Mouse (Mus musculus) inflammation-experienced regulatory T-cells (primary cell): ENCODE data around the gene Agtrap. TPM values are rescaled to one million over a fixed set of nuclear protein-coding genes. Genes with fewer than 3 reads are reported as not detected.

Experiments
- polyA plus RNA-seq, 2 experiments: library from polyadenylated mRNA; unstranded; fragments of 100-300 nt; shearing (Covaris generic); gene quantifications; one replicate each; pipeline ENCODE4 v1.2.1; 2017

Agtrap gene
- polyA plus RNA-seq: 10 to 100 TPM; 13.1 to 17.6 TPM

DNA sequence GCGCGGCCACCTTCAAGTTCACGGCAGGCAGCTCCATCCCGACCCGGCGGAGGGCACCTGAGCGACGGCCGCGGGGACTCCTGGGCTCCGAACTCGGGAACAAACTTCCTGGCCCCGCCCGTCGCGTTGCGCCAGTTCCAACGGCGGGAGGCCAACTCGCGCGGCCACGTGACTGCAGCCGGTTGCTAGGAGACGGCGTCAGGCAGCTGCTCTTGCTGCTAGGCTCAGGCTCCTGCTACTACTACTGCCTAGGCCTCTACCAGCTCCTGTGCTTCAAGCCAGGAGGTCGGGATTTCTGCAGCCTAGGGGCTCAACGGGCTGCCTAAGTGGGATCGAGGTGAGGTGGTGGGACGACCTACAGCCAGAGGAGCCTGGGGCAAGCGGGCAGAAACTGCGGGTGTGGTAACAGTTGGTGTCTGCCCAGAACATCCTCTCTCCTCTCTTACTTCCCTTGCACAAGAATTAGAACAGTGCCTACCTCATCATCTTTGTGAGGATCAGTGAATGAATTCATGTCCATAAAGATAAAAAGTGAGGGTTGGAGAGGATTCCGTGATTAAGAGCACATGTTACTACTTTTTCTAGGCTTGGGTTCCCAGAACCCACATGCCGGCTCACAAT, at the start of gene Agtrap:
TSS of gene Agtrap (minus strand) at position 125 of the 621 bp plus-strand sequence.

DNA sequence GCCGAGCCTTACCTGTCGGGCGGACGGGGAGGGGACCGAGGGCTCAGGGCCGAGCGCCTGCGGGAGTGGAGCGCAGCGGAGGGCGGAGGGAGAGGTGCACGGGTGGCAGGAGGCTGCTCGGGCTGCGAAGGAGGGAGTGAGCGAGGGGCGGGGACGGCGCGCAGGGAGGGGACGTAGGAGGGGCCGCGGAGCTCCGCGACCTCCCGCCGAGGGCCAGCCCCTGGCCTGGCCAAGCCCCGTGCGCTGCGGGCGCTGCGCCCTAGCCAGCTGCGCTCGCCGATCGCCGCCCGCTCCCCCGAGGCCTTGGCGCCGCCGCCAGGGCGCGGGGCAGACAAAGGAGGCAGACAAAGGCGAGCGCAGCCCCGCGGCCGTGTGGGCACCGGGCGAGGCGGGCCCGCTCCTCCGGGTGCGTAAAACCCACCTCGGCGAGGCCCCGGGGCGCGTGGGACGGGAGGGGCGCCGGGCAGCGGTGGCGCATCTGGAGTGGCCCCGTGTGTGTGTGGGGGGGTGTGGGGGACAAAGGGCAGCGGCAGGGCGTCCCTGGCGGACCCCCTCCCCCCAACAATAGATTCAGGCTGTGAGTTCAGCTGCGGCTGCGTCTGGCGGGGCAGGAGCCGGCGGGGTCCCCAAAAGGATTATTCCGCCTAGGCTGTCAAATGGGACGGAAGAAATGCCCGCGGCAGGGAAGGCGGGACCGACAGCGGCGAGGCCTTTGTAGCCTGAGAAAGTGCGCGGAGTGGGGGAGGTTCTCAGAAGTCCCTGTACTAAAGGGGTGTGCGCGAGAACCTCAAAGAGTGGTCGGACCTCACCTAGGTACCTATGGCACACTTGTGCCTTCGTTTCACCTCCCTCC, 43.0 kb upstream of the Agtrap start, which contains the start of gene Draxin:
TSS of gene Draxin (minus strand) at position 138 of the 853 bp plus-strand sequence.

DNA sequence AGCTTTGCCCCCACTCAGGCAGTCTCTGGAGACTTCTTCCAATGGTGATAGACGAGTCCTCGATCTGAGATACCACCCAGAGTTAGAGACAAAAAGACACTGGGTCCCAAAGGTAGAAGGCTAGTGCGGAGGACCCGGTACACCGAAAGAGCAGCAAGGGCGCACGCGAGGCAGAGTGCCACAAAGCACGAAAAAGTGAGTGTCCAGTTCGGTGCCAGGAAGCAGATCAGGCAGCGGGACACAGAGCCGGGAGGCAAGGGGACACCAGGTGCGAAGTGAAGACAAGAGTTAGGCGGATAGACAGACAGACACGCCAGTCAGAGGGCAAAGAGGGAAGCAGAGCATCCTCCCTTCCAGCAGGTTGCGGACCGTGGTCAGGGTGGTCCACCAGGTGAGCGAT, 42.3 kb upstream of the Agtrap start, which contains the start of gene Mad2l2:
TSS of gene Mad2l2 (plus strand) at position 252 of the 400 bp plus-strand sequence.

DNA sequence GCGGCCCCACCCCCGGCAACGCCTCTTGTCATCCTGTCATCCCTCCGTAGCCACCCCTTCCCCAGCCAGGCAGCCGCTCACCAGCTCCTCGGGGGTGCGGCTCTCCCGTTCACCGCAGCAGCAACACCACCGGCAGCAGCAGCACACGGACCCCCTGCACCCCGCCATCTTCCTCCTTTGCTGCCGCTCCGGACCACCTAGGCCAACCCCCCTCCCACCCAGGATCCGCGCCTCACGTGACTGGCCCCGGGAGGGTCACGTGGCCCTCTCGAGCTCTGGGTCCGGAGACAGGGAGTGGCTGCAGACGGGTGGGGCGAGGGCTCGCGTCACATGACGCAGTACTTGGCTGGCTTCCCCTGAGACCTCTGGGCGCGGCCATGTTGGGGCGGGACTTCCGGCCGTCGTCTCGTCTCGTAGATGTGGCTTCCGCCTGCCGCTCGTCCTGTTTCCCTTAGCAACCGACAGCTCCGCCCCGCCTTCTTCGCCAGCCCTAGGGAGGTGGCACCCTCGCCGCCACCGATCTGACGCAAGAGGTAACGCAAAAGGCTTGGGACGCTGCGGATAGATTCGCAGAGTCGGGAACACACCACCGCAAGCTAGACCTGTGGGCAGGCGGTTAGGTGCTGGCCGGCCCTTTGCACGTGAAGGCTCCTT, 49.1 kb downstream of the Agtrap start, which contains the start of the genes Clcn6 and Mthfr:
TSS of gene Clcn6 (minus strand) at position 222 of the 654 bp plus-strand sequence.
TSS of gene Mthfr (plus strand) at position 478 of the 654 bp plus-strand sequence.

Other genes with a start within 250 kb of the Agtrap start
- gene Zfp933, start 239.7 kb downstream of the Agtrap start, polyA plus RNA-seq: 1 to 10 TPM; 4.1 to 5.6 TPM
- 100 to 1,000 TPM; 106 to 133 TPM for gene Miip, start 219.2 kb downstream of the Agtrap start, polyA plus RNA-seq
- gene Fv1, start 219.1 kb downstream of the Agtrap start, polyA plus RNA-seq: 1 to 10 TPM; 4.5 to 4.9 TPM
- gene Mfn2, start 183.3 kb downstream of the Agtrap start, polyA plus RNA-seq: 10 to 100 TPM; 39.1 to 40.3 TPM
- gene Plod1, start 151.3 kb downstream of the Agtrap start, polyA plus RNA-seq: 10 to 100 TPM in 1 of 2 experiments, 1 to 10 TPM in 1; 5.8 to 11.6 TPM
- gene 2510039O18Rik, start 147.1 kb downstream of the Agtrap start, polyA plus RNA-seq: 100 to 1,000 TPM in 1 of 2 experiments, 10 to 100 TPM in 1; 99.8 to 122 TPM
- under 1 TPM in 1 of 2 experiments, not detected in 1; 0.61 TPM for gene Nppb, start 102.2 kb downstream of the Agtrap start, polyA plus RNA-seq
- 1 to 10 TPM in 1 of 2 experiments, not detected in 1; 1.0 TPM for gene Nppa, start 87.3 kb downstream of the Agtrap start, polyA plus RNA-seq
- gene Clcn6, start 49.2 kb downstream of the Agtrap start, polyA plus RNA-seq: 10 to 100 TPM in 1 of 2 experiments, 1 to 10 TPM in 1; 6.3 to 11.0 TPM
- 10 to 100 TPM; 14.5 TPM for gene Mthfr, start 49.0 kb downstream of the Agtrap start, polyA plus RNA-seq
- gene Mad2l2, start 42.4 kb upstream of the Agtrap start, polyA plus RNA-seq: 10 to 100 TPM; 39.3 to 41.3 TPM
- under 1 TPM in 1 of 2 experiments, not detected in 1; 0.07 TPM for gene Draxin, start 42.7 kb upstream of the Agtrap start, polyA plus RNA-seq
- gene Fbxo6, start 64.1 kb upstream of the Agtrap start, polyA plus RNA-seq: 10 to 100 TPM; 52.0 to 58.4 TPM
- 1 to 10 TPM; 2.7 to 5.8 TPM for gene Fbxo44, start 72.5 kb upstream of the Agtrap start, polyA plus RNA-seq
- not detected for gene Fbxo2, start 72.6 kb upstream of the Agtrap start, polyA plus RNA-seq
- not detected for gene Disp3, start 199.9 kb upstream of the Agtrap start, polyA plus RNA-seq